Mouse (Mus musculus) hindbrain, embryonic 10.5 days (tissue): ENCODE data around the gene Rpp14. TPM values are rescaled to one million over a fixed set of nuclear protein-coding genes. Genes with fewer than 3 reads are reported as not detected.

Experiments
- DNase-seq: peaks from one replicate; pipeline ENCODE4 v3.0.0-alpha.2; 2017; ENCODE audit warnings: low spot score
- H3K27ac ChIP-seq: fragments of 300-500 bp; sonication (generic); 2 replicates; pipeline ENCODE4 v1.5.1; 2016; ENCODE audit warnings: mild to moderate bottlenecking, moderate library complexity
- H3K27me3 ChIP-seq: fragments of 300-500 bp; sonication (generic); 2 replicates; pipeline ENCODE4 v1.6.1; 2016; ENCODE audit warnings: mild to moderate bottlenecking; ENCODE audit not compliant: poor library complexity, insufficient read depth, severe bottlenecking
- H3K36me3 ChIP-seq: fragments of 300-500 bp; sonication (generic); 2 replicates; pipeline ENCODE4 v1.6.1; 2016; ENCODE audit warnings: mild to moderate bottlenecking, moderate library complexity
- H3K4me1 ChIP-seq: fragments of 300-500 bp; sonication (generic); replicated peaks from 2 replicates; pipeline ENCODE4 v1.6.1; 2016; ENCODE audit warnings: mild to moderate bottlenecking
- H3K4me3 ChIP-seq: fragments of 300-500 bp; sonication (generic); 2 replicates; pipeline ENCODE4 v1.5.1; 2016; ENCODE audit warnings: mild to moderate bottlenecking, moderate library complexity
- H3K9me3 ChIP-seq: fragments of 300-500 bp; sonication (generic); 2 replicates; pipeline ENCODE4 v1.6.1; 2016; ENCODE audit warnings: mild to moderate bottlenecking, moderate library complexity
- WGBS: fragments of 180-500 bp; shearing (Covaris S2); methylation state at CpG from one replicate; pipeline ENCODE4 v1.1.7; 2016; 5-methylcytosine and 5-hydroxymethylcytosine counted together
- polyA plus RNA-seq: library from polyadenylated mRNA; unstranded; fragments of >200 nt; fragmentation: Nextera tagmentation; extraction: Ambion mirVana; gene quantifications from 2 replicates; pipeline ENCODE4 v1.2.1, GENCODE M21; 2016

Gene Rpp14
- polyA plus RNA-seq, 1 experiment from 2014 or later: 47.1 TPM

DNA sequence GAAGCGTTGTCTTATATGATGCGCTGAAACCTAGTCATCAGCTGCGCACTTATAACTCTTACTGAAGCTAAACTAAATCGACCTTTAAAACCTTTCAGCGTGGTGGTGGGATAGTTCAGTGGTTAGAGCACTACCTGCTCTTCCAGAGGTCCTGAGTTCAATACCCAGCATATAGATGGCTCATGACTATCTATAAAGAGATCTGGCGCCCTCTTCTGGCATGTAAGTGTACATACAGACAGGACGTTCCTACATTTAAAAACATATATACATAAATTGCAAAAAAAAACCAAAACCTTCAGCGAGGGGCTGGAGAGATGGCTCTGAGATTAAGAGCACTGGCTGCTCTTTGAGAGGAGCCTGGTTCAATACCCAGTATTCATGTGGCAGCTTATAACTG lies 35.8 kb upstream of the Rpp14 start:
- 70% methylated on average over 8 of the region's 8 CpGs for WGBS
- no peak overlapping the region for H3K27ac ChIP-seq
- no peak overlapping the region for H3K4me3 ChIP-seq
- peaks cover 23% of the 10 kb centered on the region for H3K36me3 ChIP-seq
- no peaks in the 10 kb centered on the region for H3K27me3 ChIP-seq
- no peak for DNase-seq
- H3K4me1 ChIP-seq: no peaks in the 10 kb centered on the region
- H3K9me3 ChIP-seq: no peaks in the 10 kb centered on the region

DNA sequence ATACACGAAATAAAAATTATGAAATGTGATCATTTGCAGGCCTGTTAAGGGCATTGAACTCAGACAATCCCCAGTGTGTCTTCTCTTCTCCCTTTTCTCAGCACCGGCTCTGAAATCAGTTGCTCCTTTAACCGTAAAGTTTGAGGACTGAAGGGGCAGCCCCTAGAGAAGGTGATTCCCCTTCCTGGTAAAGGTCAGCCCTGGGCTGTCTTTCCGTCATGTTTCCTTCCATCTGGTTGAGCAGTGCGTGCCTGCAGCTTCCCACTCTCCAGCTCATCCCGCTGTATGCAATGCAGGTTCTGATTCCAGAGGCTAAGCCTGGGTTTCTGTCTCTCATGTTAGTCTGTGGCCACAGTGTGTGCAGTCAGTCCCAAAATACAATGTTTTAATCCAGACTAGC lies 35.4 kb upstream of the Rpp14 start:
- Histone ChIP-seq H3K4me3 (no peak overlapping the region), H3K4me1 (no peaks in the 10 kb centered on the region), H3K9me3 (no peaks in the 10 kb centered on the region), H3K27me3 (no peaks in the 10 kb centered on the region), H3K36me3 (peaks cover 26% of the 10 kb centered on the region), H3K27ac (no peak overlapping the region)
- no peak for DNase-seq
- 85% methylated on average over 6 of the region's 6 CpGs for WGBS

DNA sequence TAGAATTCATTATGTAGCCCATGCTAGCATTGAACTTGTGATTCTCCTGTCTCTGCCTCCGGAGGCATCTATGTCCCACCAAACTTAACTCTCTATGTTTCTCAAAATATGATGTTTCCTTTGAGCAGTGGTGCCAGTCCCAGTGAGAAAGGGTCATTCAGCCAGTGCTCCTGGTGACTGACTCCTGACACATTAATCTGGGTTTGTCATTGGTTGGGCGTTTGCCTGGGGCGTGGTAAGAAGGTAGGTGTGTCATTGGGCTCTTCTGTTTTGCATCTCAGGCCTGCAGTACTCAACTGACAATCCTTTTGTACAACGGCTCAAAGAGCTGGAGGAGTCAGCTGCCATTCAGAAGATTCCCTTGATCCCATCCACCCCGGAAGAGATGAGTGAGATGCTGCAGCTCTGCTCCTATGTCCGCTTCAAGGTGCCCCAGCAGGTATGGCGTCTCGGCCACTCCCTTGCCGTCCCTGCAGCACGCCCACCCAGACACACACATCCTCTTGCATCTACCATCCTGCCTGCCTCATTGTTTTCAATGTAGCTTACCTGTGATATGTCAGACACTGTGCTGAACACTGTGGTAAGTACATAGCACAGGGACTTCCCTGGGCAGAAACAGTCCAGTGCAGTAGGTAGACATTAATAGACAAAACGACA lies 34.9 kb upstream of the Rpp14 start:
- WGBS: 84% methylated on average over 11 of the region's 11 CpGs
- DNase-seq: no peak
- H3K36me3 ChIP-seq: peaks cover 29% of the 10 kb centered on the region
- H3K4me1 ChIP-seq: no peaks in the 10 kb centered on the region
- H3K27ac ChIP-seq: no peak overlapping the region
- no peaks in the 10 kb centered on the region for H3K27me3 ChIP-seq
- no peak overlapping the region for H3K4me3 ChIP-seq
- H3K9me3 ChIP-seq: no peaks in the 10 kb centered on the region

DNA sequence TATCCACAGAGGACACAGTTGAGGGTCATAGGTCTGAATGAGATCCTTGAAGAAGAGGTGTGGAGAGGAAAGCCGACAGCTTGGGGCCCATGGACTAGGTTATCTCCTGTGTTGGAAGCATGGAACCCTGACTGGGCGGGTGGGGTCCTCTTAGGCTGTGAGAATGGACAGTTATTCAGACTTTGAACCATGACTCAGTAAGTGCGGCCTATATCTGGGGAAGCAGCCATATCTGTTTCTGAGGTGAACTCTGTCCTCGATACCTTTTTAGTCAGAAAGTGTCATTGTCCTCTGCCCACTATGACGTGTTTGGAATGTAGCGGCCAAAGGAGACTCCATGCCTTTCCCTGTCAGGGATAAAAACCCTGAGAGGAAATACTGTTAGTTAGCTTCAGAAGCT lies 33.3 kb upstream of the Rpp14 start:
- no peaks in the 10 kb centered on the region for H3K27me3 ChIP-seq
- H3K36me3 ChIP-seq: peaks cover 29% of the 10 kb centered on the region
- 93% methylated on average over 6 of the region's 6 CpGs for WGBS
- no peaks in the 10 kb centered on the region for H3K4me1 ChIP-seq
- H3K9me3 ChIP-seq: no peaks in the 10 kb centered on the region
- no peak overlapping the region for H3K4me3 ChIP-seq
- no peak overlapping the region for H3K27ac ChIP-seq
- no peak for DNase-seq

DNA sequence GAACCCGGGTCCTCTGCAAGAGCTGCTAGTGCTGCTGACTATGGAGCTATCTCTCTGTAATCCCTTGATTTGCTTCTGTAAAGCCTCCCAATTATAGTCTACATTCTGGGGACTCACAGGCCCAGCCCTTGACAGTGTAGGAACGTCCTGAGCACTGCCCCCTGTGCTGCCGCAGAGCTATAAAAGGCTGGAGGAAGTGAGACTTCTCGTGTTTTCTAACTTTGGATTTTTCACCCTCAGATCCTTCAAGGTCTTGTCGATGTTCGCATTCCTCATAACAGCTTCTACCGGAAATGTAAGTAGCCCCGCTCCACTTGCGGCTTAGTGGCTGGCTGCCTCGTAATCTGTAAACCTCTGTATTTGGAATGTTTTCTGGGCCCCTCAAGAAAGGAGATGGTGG lies 30.8 kb upstream of the Rpp14 start:
- Histone ChIP-seq H3K4me1 (peaks cover 5% of the 10 kb centered on the region), H3K36me3 (peaks cover 29% of the 10 kb centered on the region)
- WGBS: 92% methylated on average over 10 of the region's 10 CpGs

DNA sequence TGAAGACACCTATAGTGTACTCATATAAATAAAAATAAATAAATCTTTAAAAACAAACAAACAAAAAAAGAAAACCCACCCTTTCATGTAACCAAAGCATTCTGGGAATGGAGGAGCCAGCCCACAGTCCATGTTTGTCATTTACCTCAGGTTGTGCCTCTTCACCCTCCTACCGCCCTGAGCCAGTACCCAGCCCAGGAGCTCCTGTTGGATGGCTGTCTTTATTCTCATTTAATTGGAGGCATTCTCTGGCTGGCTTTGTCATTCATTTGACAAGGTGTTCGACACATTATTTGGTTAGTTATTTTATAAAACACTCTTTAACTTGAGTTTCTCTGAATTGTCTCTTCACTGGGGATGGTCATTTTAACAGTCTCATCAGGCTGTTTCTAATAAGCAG lies 28.3 kb upstream of the Rpp14 start:
- 90% methylated on average over 2 of the region's 2 CpGs for WGBS
- Histone ChIP-seq H3K27me3 (no peaks in the 10 kb centered on the region), H3K4me1 (peaks cover 10% of the 10 kb centered on the region), H3K27ac (no peak overlapping the region), H3K36me3 (peaks cover 26% of the 10 kb centered on the region), H3K9me3 (no peaks in the 10 kb centered on the region), H3K4me3 (no peak overlapping the region)
- no peak for DNase-seq

More for the DNA sequence above, 30.8 kb upstream of the Rpp14 start:
- no peak overlapping the region for H3K27ac ChIP-seq
- no peak overlapping the region for H3K4me3 ChIP-seq
- no peak for DNase-seq
- H3K27me3 ChIP-seq: no peaks in the 10 kb centered on the region
- no peaks in the 10 kb centered on the region for H3K9me3 ChIP-seq

DNA sequence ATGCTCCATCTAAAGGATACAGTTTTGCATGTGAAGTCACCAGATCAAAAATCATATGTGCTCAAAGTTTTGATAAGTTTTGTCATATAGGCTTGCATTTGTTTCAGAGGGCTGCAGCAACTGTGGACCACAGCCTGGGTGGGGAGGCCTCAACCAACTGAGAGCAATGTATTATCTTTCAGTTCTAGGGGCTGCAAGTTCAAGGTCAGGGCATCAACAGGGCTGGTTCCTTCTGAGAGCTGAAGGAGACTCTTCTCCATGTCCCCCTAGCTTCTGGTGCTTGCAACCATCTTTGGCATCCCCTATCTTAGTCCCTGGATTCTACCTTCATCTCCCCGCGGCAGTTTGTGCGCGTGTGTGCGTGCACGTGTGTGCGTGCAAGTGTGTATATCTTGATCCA lies 27.5 kb upstream of the Rpp14 start:
- H3K27ac ChIP-seq: no peak overlapping the region
- H3K36me3 ChIP-seq: peaks cover 20% of the 10 kb centered on the region
- H3K9me3 ChIP-seq: no peaks in the 10 kb centered on the region
- H3K27me3 ChIP-seq: no peaks in the 10 kb centered on the region
- no peak overlapping the region for H3K4me3 ChIP-seq
- H3K4me1 ChIP-seq: peaks cover 10% of the 10 kb centered on the region
- DNase-seq: no peak
- 96% methylated on average over 7 of the region's 7 CpGs for WGBS

DNA sequence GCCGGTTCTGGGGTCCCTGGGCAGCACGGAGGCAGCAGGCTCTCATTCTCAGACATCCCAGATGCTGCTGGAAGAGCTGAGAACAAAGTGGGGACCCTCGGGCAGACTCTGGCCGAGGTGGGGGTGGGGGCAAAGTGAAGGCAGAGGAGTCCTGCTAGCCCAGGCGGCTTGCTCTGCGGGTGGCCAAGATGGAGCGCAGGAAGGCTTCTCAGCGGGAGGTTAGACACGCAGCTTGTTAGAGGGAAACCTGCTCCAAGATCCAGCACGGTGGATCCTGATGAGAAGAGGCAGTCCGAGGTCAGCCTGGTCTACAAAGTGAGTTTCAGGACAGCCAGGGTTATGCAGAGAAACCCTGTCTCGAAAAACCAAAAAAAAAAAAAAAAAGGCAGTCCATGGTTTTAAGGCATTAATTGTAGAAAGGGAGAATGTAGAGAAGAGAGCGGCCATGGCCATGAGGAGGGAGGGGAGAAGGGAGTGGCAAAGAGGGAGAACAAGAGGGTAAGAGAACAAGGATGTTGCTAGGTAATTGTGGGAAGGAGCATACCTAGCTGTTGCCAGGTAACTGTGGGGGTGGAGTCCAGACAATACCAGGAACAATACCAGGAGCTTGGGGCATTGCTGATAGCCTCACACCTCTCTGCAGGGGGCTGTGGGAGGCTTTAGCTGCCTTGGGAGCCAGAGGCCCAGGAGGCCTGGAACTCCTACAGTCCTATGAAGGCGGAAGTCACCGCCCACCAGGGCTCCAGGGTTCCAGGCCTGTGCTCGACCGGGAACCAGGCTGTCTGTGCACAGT lies 25.7 kb upstream of the Rpp14 start:
- Histone ChIP-seq H3K4me1 (peaks cover 10% of the 10 kb centered on the region), H3K36me3 (0 out of 2 replicates have a peak, but pooled peaks cover 9% of the 10 kb centered on the region), H3K4me3 (no peak overlapping the region), H3K27me3 (no peaks in the 10 kb centered on the region), H3K27ac (peak overlapping the region; percentile 62), H3K9me3 (no peaks in the 10 kb centered on the region)
- WGBS: 19% methylated on average over 17 of the region's 17 CpGs
- DNase-seq: peak; percentile 6

DNA sequence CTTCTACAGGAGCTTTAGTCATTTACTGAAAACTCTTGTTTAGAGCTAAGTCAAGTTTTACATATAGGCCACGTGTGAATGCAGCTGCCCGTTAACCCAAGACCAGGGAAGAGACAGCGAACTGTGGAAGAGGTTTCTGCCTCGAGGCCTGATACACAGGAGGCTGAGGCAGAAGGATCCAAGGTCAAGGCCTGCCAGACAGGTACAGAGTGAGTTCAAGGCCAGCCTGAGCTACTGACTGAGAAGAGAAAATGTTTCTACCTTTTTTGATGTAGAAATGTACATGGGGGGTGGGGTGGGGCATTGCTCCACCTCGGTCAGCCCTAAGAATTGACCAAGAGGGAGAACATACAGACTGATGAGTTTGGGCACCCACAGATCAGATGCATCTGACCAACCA lies 24.1 kb upstream of the Rpp14 start:
- Histone ChIP-seq H3K4me3 (no peak overlapping the region), H3K27me3 (no peaks in the 10 kb centered on the region), H3K36me3 (0 out of 2 replicates have a peak, but pooled peaks cover 4% of the 10 kb centered on the region), H3K27ac (no peak overlapping the region), H3K9me3 (no peaks in the 10 kb centered on the region), H3K4me1 (peaks cover 10% of the 10 kb centered on the region)
- no peak for DNase-seq
- 92% methylated on average over 5 of the region's 5 CpGs for WGBS

DNA sequence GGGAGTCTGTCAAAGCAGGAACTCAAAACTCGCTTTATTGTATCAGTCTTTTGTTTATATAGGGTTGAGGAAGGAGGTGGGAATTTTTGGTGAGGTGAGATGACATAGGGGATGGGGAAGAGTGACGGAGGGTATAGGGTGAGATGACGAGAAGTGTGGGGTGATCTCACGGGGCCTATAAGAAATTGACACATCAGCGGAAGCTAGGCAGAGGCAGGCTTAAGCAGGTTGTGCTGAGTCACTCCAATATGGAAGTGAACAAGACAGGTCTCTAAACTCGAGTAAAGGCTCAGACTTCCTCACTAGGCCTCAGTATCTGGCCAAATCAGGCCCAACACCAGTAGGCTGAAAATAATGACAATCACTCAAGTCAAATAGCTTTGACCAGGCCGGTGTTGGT lies 20.2 kb upstream of the Rpp14 start:
- H3K4me3 ChIP-seq: no peak overlapping the region
- no peak overlapping the region for H3K27ac ChIP-seq
- 94% methylated on average over 7 of the region's 7 CpGs for WGBS
- H3K9me3 ChIP-seq: no peaks in the 10 kb centered on the region
- no peaks in the 10 kb centered on the region for H3K36me3 ChIP-seq
- peaks cover 18% of the 10 kb centered on the region for H3K4me1 ChIP-seq
- DNase-seq: no peak
- no peaks in the 10 kb centered on the region for H3K27me3 ChIP-seq

DNA sequence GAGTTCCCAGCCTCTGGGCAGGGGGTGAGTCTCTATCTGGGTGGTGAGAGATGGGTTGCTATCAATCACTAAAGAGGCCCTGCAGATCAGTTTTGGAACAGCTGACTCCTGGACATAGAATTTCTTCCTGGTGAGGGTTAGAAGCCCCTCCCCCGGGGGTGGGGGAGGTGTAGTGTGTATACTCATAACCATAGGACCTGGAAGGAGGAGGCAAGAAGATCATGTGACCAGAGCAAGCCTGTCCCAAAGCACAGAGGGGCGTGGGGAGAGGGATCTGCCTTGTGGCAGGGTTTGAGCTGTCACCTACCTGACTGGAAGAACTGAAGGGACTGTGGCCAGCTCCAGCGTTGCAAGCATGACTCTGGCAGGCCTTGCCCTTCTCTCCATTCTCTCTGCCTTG lies 18.1 kb upstream of the Rpp14 start:
- WGBS: 30% methylated on average over 3 of the region's 3 CpGs
- Histone ChIP-seq H3K27me3 (no peaks in the 10 kb centered on the region), H3K4me1 (peaks cover 17% of the 10 kb centered on the region), H3K9me3 (no peaks in the 10 kb centered on the region), H3K4me3 (no peak overlapping the region), H3K36me3 (no peaks in the 10 kb centered on the region), H3K27ac (peak overlapping the region; percentile 46)
- DNase-seq: peak; percentile 31

DNA sequence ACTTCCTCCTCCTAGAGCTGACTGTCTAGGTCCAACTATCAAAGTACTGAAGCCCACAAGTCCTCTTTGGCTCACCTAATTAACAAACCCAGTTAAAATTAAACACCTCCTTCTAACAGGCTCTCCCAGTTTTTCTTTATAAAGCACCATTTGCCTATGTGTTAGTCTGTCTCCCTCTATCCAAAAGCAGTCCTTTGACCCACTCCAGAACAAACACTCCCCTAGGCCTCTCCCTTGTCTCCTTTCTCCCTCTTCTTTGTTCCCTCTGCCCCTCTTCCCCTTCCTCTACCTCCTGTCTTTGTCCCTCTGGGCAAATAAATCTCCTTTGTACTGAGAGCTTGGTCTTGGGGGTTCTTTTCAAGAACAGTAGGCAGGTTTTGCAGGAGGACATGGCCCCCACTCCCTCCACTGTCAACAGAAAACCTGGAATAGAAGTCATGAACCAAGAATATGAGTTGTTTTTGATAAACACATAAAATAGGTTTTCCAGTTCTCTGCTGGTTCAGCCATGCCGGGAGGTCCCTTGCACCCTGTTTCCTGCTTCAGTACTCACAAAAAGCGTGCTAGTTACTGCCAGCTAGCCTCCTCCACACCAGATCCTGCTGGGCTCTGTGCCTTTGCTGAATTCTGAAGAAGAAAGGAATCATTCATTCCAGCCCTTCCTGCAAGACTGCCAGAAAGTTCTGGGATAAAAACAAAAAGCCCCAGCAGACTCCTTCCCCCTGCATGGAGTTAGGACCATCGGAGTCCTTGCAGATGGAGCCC lies 17.4 kb upstream of the Rpp14 start:
- DNase-seq: no peak

More for the DNA sequence above, 17.4 kb upstream of the Rpp14 start:
- H3K9me3 ChIP-seq: no peaks in the 10 kb centered on the region
- no peaks in the 10 kb centered on the region for H3K27me3 ChIP-seq
- no peak overlapping the region for H3K4me3 ChIP-seq
- no peaks in the 10 kb centered on the region for H3K36me3 ChIP-seq
- peak overlapping the region; percentile 46 for H3K27ac ChIP-seq
- peaks cover 17% of the 10 kb centered on the region for H3K4me1 ChIP-seq
- 51% methylated on average over 3 of the region's 3 CpGs for WGBS
